Mouse (Mus musculus) heart, postnatal 10 days (tissue): ENCODE data around the gene Prrc2b. TPM values are rescaled to one million over a fixed set of nuclear protein-coding genes. Genes with fewer than 3 reads are reported as not detected.

Source experiments
- DNase-seq, 2 experiments: peaks; one replicate each; pipeline ENCODE4 v3.0.0; 2021
- intact Hi-C: fragments of 180-260 bp; cut with DNase I; formaldehyde crosslinking; loops from one replicate; pipeline ENCODE4 v1.15.1; 2025
- total RNA-seq, 2 experiments: library from RNA; stranded (reverse); gene quantifications; 2 replicates each; pipeline ENCODE4 v1.2.3; 2021

Gene Prrc2b
- total RNA-seq, 2 experiments from 2014 or later: 118 to 134 TPM

GRCm38 (mm10) chr2:32216506-32216905, 65.6 kb downstream of the Prrc2b start:
- intact Hi-C loops: no loop called here
- DNase-seq: no peak

GRCm38 (mm10) chr2:32217656-32218055, 66.8 kb downstream of the Prrc2b start:
- intact Hi-C loops: no loop called here
- no peak for DNase-seq

GRCm38 (mm10) chr2:32218113-32218512, 67.2 kb downstream of the Prrc2b start:
- intact Hi-C loops: no loop called here
- no peak for DNase-seq

GRCm38 (mm10) chr2:32218541-32219334, 67.9 kb downstream of the Prrc2b start:
- intact Hi-C loops: no loop called here
- DNase-seq: no peak

- intact Hi-C loops: no loop called here
- no peak for DNase-seq
Observed at GRCm38 (mm10) chr2:32219501-32219900, 68.6 kb downstream of the Prrc2b start.

GRCm38 (mm10) chr2:32220021-32220420, 69.1 kb downstream of the Prrc2b start:
- no peak for DNase-seq
- intact Hi-C loops: no loop called here

- intact Hi-C loops: no loop called here
- DNase-seq: no peak
Observed at GRCm38 (mm10) chr2:32220969-32221368, 70.1 kb downstream of the Prrc2b start.

GRCm38 (mm10) chr2:32221577-32221976, 70.7 kb downstream of the Prrc2b start:
- intact Hi-C loops: no loop called here
- no peak for DNase-seq

- intact Hi-C loops: no loop called here
- no peak for DNase-seq
Observed at GRCm38 (mm10) chr2:32222057-32222456, 71.2 kb downstream of the Prrc2b start.

GRCm38 (mm10) chr2:32235433-32235832, 84.6 kb downstream of the Prrc2b start:
- DNase-seq: no peak
- intact Hi-C loops: loop anchor here (5.0 kb wide), 1 partner anchor 83 kb away; the partner anchor contains the start of gene Prrc2b

- intact Hi-C loops: loop anchor here (5.0 kb wide), 1 partner anchor 84 kb away; the partner anchor contains the start of gene Prrc2b
- DNase-seq: peak; percentile 93 to 94
Observed at GRCm38 (mm10) chr2:32235886-32236759, 85.2 kb downstream of the Prrc2b start, which contains the start of gene Pomt1. TSS of gene Pomt1 (plus strand) at chr2:32236590.

- DNase-seq: peak; percentile 65 to 71
- intact Hi-C loops: loop anchor here (5.0 kb wide), 1 partner anchor 85 kb away; the partner anchor contains the start of gene Prrc2b
Observed at GRCm38 (mm10) chr2:32236760-32237487, 86.0 kb downstream of the Prrc2b start.

GRCm38 (mm10) chr2:32237571-32237970, 86.7 kb downstream of the Prrc2b start:
- intact Hi-C loops: loop anchor here (5.0 kb wide), 1 partner anchor 85 kb away; the partner anchor contains the start of gene Prrc2b
- no peak for DNase-seq

GRCm38 (mm10) chr2:32238708-32239435, 88.0 kb downstream of the Prrc2b start:
- DNase-seq: no peak
- intact Hi-C loops: loop anchor here (5.0 kb wide), 1 partner anchor 87 kb away; the partner anchor contains the start of gene Prrc2b

GRCm38 (mm10) chr2:32240591-32240990, 89.7 kb downstream of the Prrc2b start:
- no peak for DNase-seq
- intact Hi-C loops: no loop called here

GRCm38 (mm10) chr2:32242986-32243385, 92.1 kb downstream of the Prrc2b start:
- intact Hi-C loops: no loop called here
- DNase-seq: no peak

- intact Hi-C loops: no loop called here
- no peak for DNase-seq
Observed at GRCm38 (mm10) chr2:32246741-32247140, 95.9 kb downstream of the Prrc2b start.

- DNase-seq: peak; percentile 48 to 49
- intact Hi-C loops: no loop called here
Observed at GRCm38 (mm10) chr2:32248377-32249361, 97.8 kb downstream of the Prrc2b start.
